Mouse (Mus musculus) forebrain, embryonic 14.5 days (tissue): ENCODE data around the gene Nanos3. TPM values are rescaled to one million over a fixed set of nuclear protein-coding genes. Genes with fewer than 3 reads are reported as not detected.

Experiments used
- ATAC-seq: fragments of 200-750 bp; cut with Nextera tagmentation; 2 replicates; pipeline ENCODE4 v1.8.0; 2017; ENCODE audit warnings: mild to moderate bottlenecking, moderate library complexity
- DNase-seq: peaks from one replicate; pipeline ENCODE4 v3.0.0-alpha.2; 2015; ENCODE audit warnings: low spot score
- H3K27ac ChIP-seq: fragments of 300-500 bp; sonication (generic); 2 replicates; pipeline ENCODE4 v1.5.1; 2014; ENCODE audit warnings: low read depth, mild to moderate bottlenecking, control low read depth, low read length, moderate library complexity
- H3K27me3 ChIP-seq: fragments of 300-500 bp; sonication (generic); replicated peaks from 2 replicates; pipeline ENCODE4 v1.6.1; 2014; ENCODE audit warnings: low read length, control low read depth, mixed read lengths; ENCODE audit not compliant: control insufficient read depth, insufficient read depth
- H3K36me3 ChIP-seq: fragments of 300-500 bp; sonication (generic); 2 replicates; pipeline ENCODE4 v1.6.1; 2014; ENCODE audit warnings: low read length, control low read depth; ENCODE audit not compliant: control insufficient read depth, insufficient read depth
- H3K4me1 ChIP-seq: fragments of 300-500 bp; sonication (generic); 2 replicates; pipeline ENCODE4 v1.6.1; 2014; ENCODE audit warnings: antibody characterized with exemption, low read length, control low read depth; ENCODE audit not compliant: control insufficient read depth, insufficient read depth
- H3K4me2 ChIP-seq: fragments of 300-500 bp; sonication (generic); 2 replicates; pipeline ENCODE4 v1.6.1; 2014; ENCODE audit warnings: mild to moderate bottlenecking, control low read depth, low read length
- H3K4me3 ChIP-seq: fragments of 300-500 bp; sonication (generic); 2 replicates; pipeline ENCODE4 v1.5.1; 2014; ENCODE audit warnings: low read depth, low read length, control low read depth
- H3K9ac ChIP-seq: fragments of 300-500 bp; sonication (generic); 2 replicates; pipeline ENCODE4 v1.6.1; 2014; ENCODE audit warnings: mild to moderate bottlenecking, low read length, control low read depth, moderate library complexity
- H3K9me3 ChIP-seq: fragments of 300-500 bp; sonication (generic); replicated peaks from 2 replicates; pipeline ENCODE4 v1.6.1; 2016; ENCODE audit warnings: low read length, control low read depth, mixed read lengths; ENCODE audit not compliant: control insufficient read depth
- WGBS: fragments of 180-500 bp; shearing (Covaris S2); extraction: QIAGEN DNeasy Blood & Tissue Kit; methylation state at CpG from one replicate; pipeline ENCODE4 v1.1.7; 2014; 5-methylcytosine and 5-hydroxymethylcytosine counted together
- polyA plus RNA-seq: library from polyadenylated mRNA; unstranded; fragments of >200 nt; fragmentation: Nextera tagmentation; extraction: Ambion mirVana; gene quantifications from 2 replicates; pipeline ENCODE4 v1.2.1, GENCODE M21; 2014

Nanos3 gene
- polyA plus RNA-seq, 1 experiment from 2014 or later: 8.3 TPM

- ATAC-seq (peak; percentile 78), DNase-seq (peak; percentile 91)
- 2% methylated on average over 30 of the region's 30 CpGs for WGBS
- Histone ChIP-seq H3K4me3 (peak overlapping the region; percentile 40), H3K4me1 (peaks cover 30% of the 10 kb centered on the region), H3K27ac (peak overlapping the region; percentile 89), H3K9me3 (no peaks in the 10 kb centered on the region), H3K9ac (peak overlapping the region; percentile 47), H3K27me3 (no peaks in the 10 kb centered on the region), H3K4me2 (peak overlapping the region; percentile 53), H3K36me3 (no peaks in the 10 kb centered on the region)
Observed at GRCm38 (mm10) chr8:84197922-84198774, 13.1 kb upstream of the Nanos3 start.

GRCm38 (mm10) chr8:84197141-84197921 lies 12.3 kb upstream of the Nanos3 start:
- Histone ChIP-seq H3K4me3 (peak overlapping the region; percentile 40), H3K9me3 (no peaks in the 10 kb centered on the region), H3K27ac (peak overlapping the region; percentile 89), H3K9ac (peak overlapping the region; percentile 47), H3K36me3 (no peaks in the 10 kb centered on the region), H3K4me2 (peak overlapping the region; percentile 53), H3K4me1 (peaks cover 27% of the 10 kb centered on the region), H3K27me3 (no peaks in the 10 kb centered on the region)
- peak; percentile 49 for ATAC-seq
- WGBS: 2% methylated on average over 43 of the region's 43 CpGs
- peak; percentile 96 for DNase-seq

DNA sequence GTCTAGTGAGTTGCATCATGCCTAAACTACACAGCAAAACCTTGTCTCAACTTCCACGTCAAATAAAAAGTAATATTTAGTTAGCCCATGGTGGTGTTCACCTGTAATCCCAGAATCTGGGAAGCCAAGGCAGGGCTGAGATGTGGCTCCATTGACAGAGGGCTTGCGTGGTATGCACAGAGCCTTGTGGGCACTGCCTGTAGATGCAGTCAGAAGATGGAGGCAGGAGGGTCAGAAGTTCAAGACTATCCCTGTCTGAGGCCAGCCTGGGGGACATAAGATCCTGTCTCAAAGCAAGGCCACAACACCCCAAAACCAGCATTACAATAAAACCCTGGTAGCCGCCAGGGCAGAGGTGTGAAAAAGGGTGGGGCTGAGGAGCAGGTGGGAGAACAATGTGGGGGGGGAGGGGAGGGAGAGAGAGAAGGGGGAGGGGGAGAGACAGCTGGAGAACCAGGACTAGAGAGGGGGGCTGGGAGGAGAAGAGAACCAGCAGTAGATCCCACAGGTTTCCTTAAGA lies 9.3 kb upstream of the Nanos3 start:
- Histone ChIP-seq H3K27ac (no peak overlapping the region), H3K36me3 (no peaks in the 10 kb centered on the region), H3K4me2 (no peak overlapping the region), H3K27me3 (no peaks in the 10 kb centered on the region), H3K9me3 (no peaks in the 10 kb centered on the region), H3K4me3 (no peak overlapping the region), H3K4me1 (peaks cover 20% of the 10 kb centered on the region), H3K9ac (no peak overlapping the region)
- no peak for DNase-seq
- no peak for ATAC-seq
- WGBS: 68% methylated on average over 3 of the region's 3 CpGs

- DNase-seq (no peak), ATAC-seq (no peak)
- 84% methylated on average over 5 of the region's 5 CpGs for whole genome bisulfite sequencing
- H3K4me2 ChIP-seq: no peak overlapping the region
- H3K4me3 ChIP-seq: no peak overlapping the region
- no peaks in the 10 kb centered on the region for H3K36me3 ChIP-seq
- no peaks in the 10 kb centered on the region for H3K27me3 ChIP-seq
- H3K27ac ChIP-seq: no peak overlapping the region
- no peaks in the 10 kb centered on the region for H3K9me3 ChIP-seq
- H3K9ac ChIP-seq: no peak overlapping the region
- H3K4me1 ChIP-seq: peaks cover 15% of the 10 kb centered on the region
Observed at GRCm38 (mm10) chr8:84193566-84193965, 8.5 kb upstream of the Nanos3 start.

DNA sequence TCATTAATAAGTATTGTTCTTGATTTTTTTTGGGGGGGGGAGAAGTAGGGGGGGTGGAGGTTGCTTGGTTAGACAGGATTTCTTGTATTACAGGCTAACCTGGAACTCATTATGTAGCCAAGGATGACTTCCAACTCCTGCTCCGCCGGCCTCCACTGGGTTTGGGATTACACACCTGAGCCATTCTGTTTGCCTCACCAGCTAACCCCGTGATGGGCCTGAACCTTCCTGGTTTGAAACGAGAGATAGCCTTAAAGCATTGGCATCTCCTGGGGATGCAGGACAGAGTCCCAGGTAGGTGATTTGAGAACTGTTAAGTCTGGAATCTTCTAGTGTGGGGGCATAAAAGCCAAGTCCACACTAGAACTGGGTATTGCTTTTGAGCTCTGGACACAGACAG lies 8.1 kb upstream of the Nanos3 start:
- ATAC-seq (no peak), DNase-seq (no peak)
- Histone ChIP-seq H3K4me2 (no peak overlapping the region), H3K27ac (no peak overlapping the region), H3K4me3 (no peak overlapping the region), H3K27me3 (no peaks in the 10 kb centered on the region), H3K4me1 (peaks cover 11% of the 10 kb centered on the region), H3K9me3 (no peaks in the 10 kb centered on the region), H3K36me3 (no peaks in the 10 kb centered on the region), H3K9ac (no peak overlapping the region)
- WGBS: 76% methylated on average over 4 of the region's 4 CpGs

GRCm38 (mm10) chr8:84192555-84192954 lies 7.5 kb upstream of the Nanos3 start:
- Histone ChIP-seq H3K36me3 (no peaks in the 10 kb centered on the region), H3K9me3 (no peaks in the 10 kb centered on the region), H3K4me2 (peak overlapping the region; percentile 36), H3K4me3 (no peak overlapping the region), H3K27ac (0 out of 2 replicates have a peak overlapping the region, but pooled peaks have one; percentile 27), H3K4me1 (peaks cover 5% of the 10 kb centered on the region), H3K27me3 (0 out of 2 replicates have a peak, but pooled peaks cover 2% of the 10 kb centered on the region), H3K9ac (peak overlapping the region; percentile 29; the same call in 1 of the 2 replicates)
- 3% methylated on average over 33 of the region's 33 CpGs for WGBS
- DNase-seq (peak; percentile 72), ATAC-seq (peak; percentile 61)

DNA sequence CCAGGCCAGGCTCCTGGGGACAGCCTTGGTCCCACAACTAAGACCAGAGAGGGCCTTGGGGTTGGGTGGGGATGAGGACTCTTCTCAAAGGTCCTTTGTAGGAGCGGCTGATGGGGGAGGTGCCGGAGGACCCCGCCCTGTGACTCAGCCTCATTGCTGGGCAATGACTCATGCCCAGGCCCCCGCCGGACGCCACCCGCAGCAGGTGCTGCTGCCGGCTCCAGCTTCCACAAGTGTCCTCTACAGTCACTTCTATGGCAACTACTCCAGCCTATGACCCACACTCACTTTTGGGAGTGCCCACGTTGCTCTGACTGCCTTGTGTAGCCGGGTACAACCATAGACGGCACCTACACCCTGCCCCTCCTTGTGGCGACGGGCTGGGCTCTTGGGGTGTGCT lies 7.0 kb upstream of the Nanos3 start:
- no peak overlapping the region for H3K9ac ChIP-seq

GRCm38 (mm10) chr8:84190191-84190867 lies 5.3 kb upstream of the Nanos3 start:
- 0 out of 2 replicates have a peak, but pooled peaks cover 3% of the 10 kb centered on the region for H3K27me3 ChIP-seq
- no peaks in the 10 kb centered on the region for H3K9me3 ChIP-seq
- H3K4me1 ChIP-seq: peaks cover 12% of the 10 kb centered on the region
- ATAC-seq: no peak
- no peak overlapping the region for H3K9ac ChIP-seq
- no peaks in the 10 kb centered on the region for H3K36me3 ChIP-seq
- WGBS: 90% methylated on average over 7 of the region's 7 CpGs
- no peak overlapping the region for H3K4me3 ChIP-seq
- H3K27ac ChIP-seq: no peak overlapping the region
- H3K4me2 ChIP-seq: no peak overlapping the region
- DNase-seq: no peak

More for the DNA sequence above, 7.0 kb upstream of the Nanos3 start:
- Histone ChIP-seq H3K9me3 (no peaks in the 10 kb centered on the region), H3K4me3 (no peak overlapping the region), H3K4me2 (peak overlapping the region; percentile 36; the same call in 1 of the 2 replicates), H3K27me3 (0 out of 2 replicates have a peak, but pooled peaks cover 3% of the 10 kb centered on the region), H3K36me3 (no peaks in the 10 kb centered on the region), H3K27ac (peak overlapping the region; percentile 58; the same call in 1 of the 2 replicates), H3K4me1 (peaks cover 7% of the 10 kb centered on the region)
- DNase-seq (no peak), ATAC-seq (peak; percentile 59)
- 33% methylated on average over 13 of the region's 13 CpGs for WGBS
